Mouse (Mus musculus) testis, adult 2 months (tissue): ENCODE results near the gene Tas2r106. TPM values are rescaled to one million over a fixed set of nuclear protein-coding genes. Genes with fewer than 3 reads are reported as not detected.

Source experiments
- H3K27ac ChIP-seq: fragments of 200-500 bp; 2 replicates; pipeline ENCODE4 v1.5.1; 2012; ENCODE audit warnings: low read depth, low read length; ENCODE audit not compliant: control insufficient read depth, insufficient read depth
- H3K27me3 ChIP-seq: fragments of 200-500 bp; 2 replicates; pipeline ENCODE4 v1.6.1; 2012; ENCODE audit warnings: mild to moderate bottlenecking, low read length, moderate library complexity; ENCODE audit not compliant: control insufficient read depth, insufficient read depth
- H3K36me3 ChIP-seq: fragments of 200-500 bp; 2 replicates; pipeline ENCODE4 v1.6.1; 2012; ENCODE audit warnings: mild to moderate bottlenecking, low read length; ENCODE audit not compliant: control insufficient read depth, insufficient read depth
- H3K4me1 ChIP-seq: fragments of 200-500 bp; 2 replicates; pipeline ENCODE4 v1.6.1; 2012; ENCODE audit warnings: low read length; ENCODE audit not compliant: control insufficient read depth, insufficient read depth
- H3K4me3 ChIP-seq: fragments of 200-500 bp; 2 replicates; pipeline ENCODE4 v1.5.1; 2012; ENCODE audit warnings: low read depth, mild to moderate bottlenecking, low read length, moderate library complexity, mixed read lengths; ENCODE audit not compliant: control insufficient read depth
- CTCF ChIP-seq: fragments of 200-500 bp; IDR thresholded peaks from 2 replicates; pipeline ENCODE4 v1.5.1; 2012; ENCODE audit warnings: low read depth, mild to moderate bottlenecking, inconsistent platforms, low read length, moderate library complexity; ENCODE audit not compliant: control insufficient read depth, insufficient read depth, insufficient replicate concordance
- POLR2A ChIP-seq: fragments of 200-500 bp; IDR thresholded peaks from 2 replicates; pipeline ENCODE4 v1.6.1; 2012; ENCODE audit warnings: low read depth, mild to moderate bottlenecking, inconsistent platforms, low read length, moderate library complexity; ENCODE audit not compliant: control insufficient read depth
- polyA plus RNA-seq: library from polyadenylated mRNA; depleted of rRNA; stranded (reverse); fragments of >200 nt; gene quantifications from 2 replicates; pipeline ENCODE4 v1.2.3, GENCODE M21; 2012; rRNA removed

Tas2r106 gene
- not detected in 2 replicates for polyA plus RNA-seq

DNA sequence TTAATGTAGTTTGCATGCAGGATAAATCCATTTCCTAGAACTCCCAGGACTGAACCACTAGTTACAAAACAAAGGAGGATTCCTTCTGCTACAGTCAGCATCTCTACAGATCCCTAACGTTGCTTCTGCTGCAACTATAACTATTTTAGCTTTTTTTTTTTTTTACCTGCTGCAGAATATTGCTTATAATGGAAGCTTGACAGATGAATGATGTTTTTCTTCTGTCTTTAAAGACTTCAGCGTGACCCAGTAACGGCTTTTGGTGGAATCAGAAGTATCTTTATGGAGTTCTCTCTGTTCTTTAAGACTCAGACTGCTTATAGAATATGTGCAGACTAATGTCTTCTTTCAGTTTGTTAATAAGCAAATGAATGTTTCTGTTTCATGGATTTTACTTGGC is at the start of gene Tas2r106:
Gene Tas2r106, minus strand, starts transcription at position 101 of the 400 bp plus-strand sequence.
- Histone ChIP-seq H3K27me3 (no peaks in the 10 kb centered on the region), H3K27ac (no peak within 1 kb of the TSS), H3K4me3 (no peak within 1 kb of the TSS), H3K4me1 (no peaks in the 10 kb centered on the region), H3K36me3 (no peaks in the 10 kb centered on the region)
- TF ChIP-seq POLR2A: no peak
- no peak for TF ChIP-seq CTCF

GRCm38 (mm10) chr6:131712803-131713202 is 34.1 kb upstream of the Tas2r106 start:
- H3K36me3 ChIP-seq: no peaks in the 10 kb centered on the region
- TF ChIP-seq POLR2A (no peak), CTCF (no peak)
- no peak overlapping the region for H3K27ac ChIP-seq
- H3K4me1 ChIP-seq: no peaks in the 10 kb centered on the region
- no peaks in the 10 kb centered on the region for H3K27me3 ChIP-seq
- H3K4me3 ChIP-seq: no peak overlapping the region

GRCm38 (mm10) chr6:131689963-131690362 is 11.3 kb upstream of the Tas2r106 start, which contains the start of gene Tas2r114:
Tas2r114 (minus strand) TSS chr6:131690063.
- Histone ChIP-seq H3K27ac (no peak within 1 kb of the TSS), H3K36me3 (no peaks in the 10 kb centered on the region), H3K4me1 (no peaks in the 10 kb centered on the region), H3K27me3 (no peaks in the 10 kb centered on the region), H3K4me3 (no peak within 1 kb of the TSS)
- TF ChIP-seq POLR2A: no peak

- Histone ChIP-seq H3K4me1 (no peaks in the 10 kb centered on the region), H3K4me3 (no peak within 1 kb of the TSS), H3K36me3 (no peaks in the 10 kb centered on the region), H3K27ac (no peak within 1 kb of the TSS), H3K27me3 (no peaks in the 10 kb centered on the region)
- TF ChIP-seq CTCF (no peak), POLR2A (no peak)
Measured at GRCm38 (mm10) chr6:131687395-131687794, 8.7 kb upstream of the Tas2r106 start, which contains the start of gene Tas2r105. Tas2r105 (minus strand) TSS chr6:131687495.

DNA sequence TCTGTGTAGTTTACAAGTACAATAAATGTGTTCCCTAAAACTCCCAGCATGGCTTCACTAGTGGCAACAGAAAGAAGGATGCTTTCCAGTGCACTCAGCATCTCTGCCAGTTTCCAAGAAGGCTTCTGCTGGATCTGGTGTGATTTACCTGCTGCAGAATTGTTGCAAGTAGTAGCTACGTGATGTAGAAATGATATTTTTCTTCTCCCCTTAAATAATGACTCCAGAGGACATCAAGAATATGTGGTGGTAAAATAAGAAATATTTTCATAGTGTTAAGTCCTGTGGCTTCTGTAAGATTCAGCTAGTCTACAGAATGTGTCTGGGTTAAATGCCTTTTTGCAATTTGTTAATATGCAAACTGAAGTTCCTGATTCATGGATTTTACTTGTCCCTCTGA is 7.0 kb upstream of the Tas2r106 start, which contains the start of gene Tas2r104:
Gene Tas2r104, minus strand, starts transcription at position 101 of the 400 bp plus-strand sequence.
- Histone ChIP-seq H3K27ac (no peak within 1 kb of the TSS), H3K27me3 (no peaks in the 10 kb centered on the region), H3K36me3 (no peaks in the 10 kb centered on the region), H3K4me1 (no peaks in the 10 kb centered on the region), H3K4me3 (no peak within 1 kb of the TSS)
- no peak for TF ChIP-seq CTCF
- no peak for TF ChIP-seq POLR2A

DNA sequence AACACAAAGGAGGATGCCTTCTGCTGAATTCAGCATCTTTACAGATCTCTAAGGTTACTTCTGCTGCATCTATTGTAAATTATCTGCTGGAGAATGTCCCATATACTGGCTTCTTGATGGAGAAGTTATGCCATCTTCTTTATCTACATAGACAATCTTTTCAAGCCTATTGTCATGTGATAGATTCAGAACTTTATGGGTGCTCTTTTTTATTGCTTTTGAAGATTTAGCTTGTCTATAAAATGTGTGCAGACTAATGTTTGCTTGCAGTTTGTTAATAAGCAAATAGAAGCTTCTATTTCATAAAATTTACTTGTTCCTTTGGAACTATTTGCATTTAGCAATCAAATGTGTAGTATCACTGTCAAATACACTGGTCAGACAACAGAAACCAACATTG is 18.6 kb downstream of the Tas2r106 start, which contains the start of gene Tas2r107:
Gene Tas2r107, minus strand, starts transcription at position 101 of the 400 bp plus-strand sequence.
- no peaks in the 10 kb centered on the region for H3K36me3 ChIP-seq
- no peak within 1 kb of the TSS for H3K27ac ChIP-seq
- no peak for TF ChIP-seq CTCF
- TF ChIP-seq POLR2A: no peak
- no peak within 1 kb of the TSS for H3K4me3 ChIP-seq
- no peaks in the 10 kb centered on the region for H3K27me3 ChIP-seq
- no peaks in the 10 kb centered on the region for H3K4me1 ChIP-seq

GRCm38 (mm10) chr6:131630812-131631211 is 47.9 kb downstream of the Tas2r106 start, which contains the start of gene Tas2r130:
Tas2r130 (minus strand) TSS chr6:131630912.
- Histone ChIP-seq H3K36me3 (no peaks in the 10 kb centered on the region), H3K27me3 (no peaks in the 10 kb centered on the region), H3K4me3 (no peak within 1 kb of the TSS), H3K27ac (no peak within 1 kb of the TSS), H3K4me1 (no peaks in the 10 kb centered on the region)
- TF ChIP-seq POLR2A (no peak), CTCF (no peak)

Other genes with a start within 250 kb of the Tas2r106 start
- not detected in 2 replicates for gene 5430401F13Rik, start 192.5 kb downstream of the Tas2r106 start, polyA plus RNA-seq
- gene Gm6619, start 192.5 kb downstream of the Tas2r106 start, polyA plus RNA-seq: not detected in 2 replicates
- gene Tas2r130, start 48.0 kb downstream of the Tas2r106 start, polyA plus RNA-seq: not detected in 2 replicates
- gene Tas2r107, start 18.7 kb downstream of the Tas2r106 start, polyA plus RNA-seq: not detected in 2 replicates
- not detected in 2 replicates for gene Tas2r104, start 6.9 kb upstream of the Tas2r106 start, polyA plus RNA-seq
- not detected in 2 replicates for gene Tas2r105, start 8.6 kb upstream of the Tas2r106 start, polyA plus RNA-seq
- not detected in 2 replicates for gene Tas2r114, start 11.2 kb upstream of the Tas2r106 start, polyA plus RNA-seq